8 mouse cellular contexts compared by ENCODE assay signal in the genomic region with DNA sequence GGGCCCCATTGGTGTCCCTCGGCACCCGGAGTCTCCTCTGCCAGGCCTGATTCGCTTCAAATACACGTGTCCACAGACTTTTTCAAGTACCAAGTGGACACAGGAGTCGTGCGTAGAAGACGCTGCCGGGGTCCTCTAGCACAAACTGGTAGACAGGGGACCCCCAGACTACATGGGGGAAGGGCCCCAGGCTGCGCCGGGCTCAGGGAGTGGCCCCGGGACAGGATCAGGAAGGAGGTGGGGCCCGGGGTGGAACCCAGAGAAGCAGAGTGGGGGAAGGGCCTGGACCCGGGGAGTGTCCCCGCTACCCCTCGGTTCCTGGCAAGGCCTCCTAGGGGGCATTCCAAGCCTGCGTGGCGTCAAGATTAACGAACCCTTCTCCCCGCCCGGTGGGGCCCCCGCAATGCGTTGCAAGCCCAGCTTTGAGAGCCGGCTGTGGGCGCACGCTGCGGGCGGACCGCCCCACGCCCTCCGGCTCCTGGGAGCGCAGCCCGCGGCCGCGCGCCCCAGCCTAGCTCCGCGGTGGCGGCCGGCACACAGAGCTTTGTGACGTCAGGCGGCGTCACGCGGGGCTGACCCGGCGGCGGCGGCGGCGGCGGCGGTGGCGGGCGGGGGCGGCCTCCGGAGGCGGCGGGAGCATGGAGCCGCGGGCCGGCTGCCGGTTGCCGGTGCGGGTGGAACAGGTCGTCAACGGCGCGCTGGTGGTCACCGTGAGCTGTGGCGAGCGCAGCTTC. TPM values are rescaled to one million over a fixed set of nuclear protein-coding genes. Genes with fewer than 3 reads are reported as not detected.
DNase-seq lines count a peak whose midpoint lies in the region; ATAC-seq and TF ChIP-seq lines count a peak whose summit lies in the region.

A gene (plus strand): TSS at position 602 of the 734 bp plus-strand sequence.

- WGBS in cerebellum, adult 2 months = 1% methylated on average over 69 of the region's 72 CpGs
- WGBS in hindbrain, embryonic 12.5 days = 1% methylated on average over 45 of the region's 72 CpGs

- peak within 1 kb of the TSS; percentile 81 for H3K4me3 ChIP-seq in cerebellum, adult 2 months (replicated peaks; ENCODE audit: insufficient read depth, low read depth, low read length)
- H3K4me3 ChIP-seq in hindbrain, embryonic 12.5 days = peak within 1 kb of the TSS; percentile 64

- H3K9me3 ChIP-seq in hindbrain, embryonic 12.5 days (replicated peaks) = no peaks in the 10 kb centered on the region

- peaks cover 8% of the 10 kb centered on the region; the same call in 1 of the 2 replicates for H3K4me1 ChIP-seq in cerebellum, adult 2 months (ENCODE audit: control insufficient read depth, insufficient read depth, low read length)
- peaks cover 43% of the 10 kb centered on the region for H3K4me1 ChIP-seq in hindbrain, embryonic 12.5 days

- peak within 1 kb of the TSS; percentile 95 for H3K27ac ChIP-seq in cerebellum, adult 2 months (ENCODE audit: insufficient read depth, low read length)
- peak within 1 kb of the TSS; percentile 67; the same call in 1 of the 2 replicates for H3K27ac ChIP-seq in hindbrain, embryonic 12.5 days

- DNase-seq in ES-CJ7 (ENCODE audit: low read depth, low spot score) = peak; percentile 38
- peak; percentile 82 to 83 for DNase-seq in cerebellum, adult 2 months
- peak; percentile 36 to 47 for DNase-seq in frontal cortex, postnatal 25 days (ENCODE audit: low spot score in 2 of 2)
- peak; percentile 61 to 65 for DNase-seq in layer of hippocampus, postnatal 25 days (ENCODE audit: extremely low spot score in 1 of 2, low spot score in 1 of 2)
- DNase-seq in lung, postnatal 25 days (ENCODE audit: low spot score) = peak; percentile 83
- DNase-seq in retina, adult 2 months (ENCODE audit: low read depth, low spot score) = peak; percentile 57
- DNase-seq in thymus, postnatal 25 days = peak; percentile 78

- peak within 1 kb of the TSS; percentile 76 for H3K9ac ChIP-seq in hindbrain, embryonic 12.5 days

- peak; percentile 67 for TF ChIP-seq POLR2A in cerebellum, adult 2 months (IDR thresholded peaks at IDR 0.05; ENCODE audit: borderline replicate concordance, insufficient read depth, low read length)

- no peaks in the 10 kb centered on the region for H3K36me3 ChIP-seq in hindbrain, embryonic 12.5 days

- peak within 1 kb of the TSS; percentile 95 for H3K4me2 ChIP-seq in hindbrain, embryonic 12.5 days (replicated peaks)

- no peaks in the 10 kb centered on the region for H3K27me3 ChIP-seq in cerebellum, adult 2 months (ENCODE audit: control insufficient read depth, insufficient read depth, low read length)
- H3K27me3 ChIP-seq in hindbrain, embryonic 12.5 days = peaks cover 50% of the 10 kb centered on the region

- TF ChIP-seq CTCF in cerebellum, adult 2 months (IDR thresholded peaks at IDR 0.05; ENCODE audit: borderline replicate concordance, insufficient read depth, low read depth, low read length) = no peak

- peak; percentile 62 for ATAC-seq in hindbrain, embryonic 12.5 days (ENCODE audit: low FRiP score)

RNA-seq across cellular contexts. Expression of the gene that starts here (rescaled TPM):
- 8.9 and 9.9 TPM in 2 replicates for polyA plus RNA-seq in cerebellum, adult 2 months (2012; rRNA removed)
- 4.3 and 5.1 TPM in 2 replicates for polyA plus RNA-seq in hindbrain, embryonic 12.5 days (2016; fragmentation: Nextera tagmentation; extraction: Ambion mirVana)
- 10 to 100 TPM; 28.9 to 31.4 TPM for total RNA-seq in layer of hippocampus, postnatal 25 days (2021)

Comparison
In these comparisons a context has a peak if more than half of its experiments do, and no peak if none do; other contexts are left out.
1. Peak in every context shown above with its lines: DNase-seq, ATAC-seq, H3K4me3 ChIP-seq and H3K27ac ChIP-seq.